Mouse (Mus musculus) liver, adult 2 months (tissue): ENCODE data around the gene Cryz.

Source experiments
- CTCF ChIP-seq: fragments of 200-500 bp; IDR thresholded peaks from 2 replicates; pipeline ENCODE4 v1.5.1; 2011; ENCODE audit warnings: low read depth, low read length, control low read depth
- POLR2A ChIP-seq: fragments of 200-500 bp; IDR thresholded peaks from 2 replicates; pipeline ENCODE4 v1.6.1; 2011; ENCODE audit warnings: low read length, control low read depth; ENCODE audit not compliant: insufficient read depth; ENCODE audit errors: extremely low read depth

- TF ChIP-seq CTCF, result no peak
- no peak for TF ChIP-seq POLR2A
Observed at GRCm38 (mm10) chr3:154548868-154549301, 47.6 kb upstream of the Cryz start.
